Mouse (Mus musculus): Measurements from ENCODE around the gene Prcd.
A peak's percentile ranks its signal among the peaks of the same experiment; 100 is the strongest.
"Not testable (repeated sequence)": the region's sequence is repeated elsewhere in the genome, so short reads cannot be mapped to it uniquely, and the experiment has no call there.

Prcd gene

GRCm38 (mm10) chr11:116653234-116653633 is at the start of gene Prcd:
TSS of gene Prcd (plus strand) at chr11:116653534.
- DNase-seq: no peak

DNA sequence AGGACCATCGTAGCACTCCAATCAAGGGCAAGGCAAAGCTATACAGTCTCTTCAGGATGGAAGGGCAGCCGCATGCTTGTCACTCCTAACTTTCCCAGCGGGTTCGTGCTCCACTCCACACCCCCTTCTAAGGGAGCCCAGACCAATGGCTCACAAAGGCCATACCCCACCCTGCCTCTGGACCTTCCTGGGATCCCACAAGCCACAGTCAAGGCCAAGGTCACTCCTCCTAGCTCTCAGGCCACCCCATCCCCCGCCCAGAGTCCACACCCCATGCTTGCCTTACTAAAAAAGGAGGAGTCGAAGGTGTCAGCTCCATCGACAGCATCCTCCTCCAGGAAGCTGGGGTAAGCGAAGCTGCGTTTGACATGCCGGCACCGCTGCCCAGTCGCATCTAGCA is 49.2 kb upstream of the Prcd start:
- DNase-seq: no peak

- no peak for DNase-seq
These were observed 45.6 kb upstream of the Prcd start for GRCm38 (mm10) chr11:116607717-116608116.

GRCm38 (mm10) chr11:116609965-116610630 is 43.2 kb upstream of the Prcd start:
- DNase-seq: no peak

GRCm38 (mm10) chr11:116611168-116611567 is 42.2 kb upstream of the Prcd start:
- DNase-seq: not testable (repeated sequence)

GRCm38 (mm10) chr11:116611883-116612282 is 41.5 kb upstream of the Prcd start:
- DNase-seq: no peak

DNA sequence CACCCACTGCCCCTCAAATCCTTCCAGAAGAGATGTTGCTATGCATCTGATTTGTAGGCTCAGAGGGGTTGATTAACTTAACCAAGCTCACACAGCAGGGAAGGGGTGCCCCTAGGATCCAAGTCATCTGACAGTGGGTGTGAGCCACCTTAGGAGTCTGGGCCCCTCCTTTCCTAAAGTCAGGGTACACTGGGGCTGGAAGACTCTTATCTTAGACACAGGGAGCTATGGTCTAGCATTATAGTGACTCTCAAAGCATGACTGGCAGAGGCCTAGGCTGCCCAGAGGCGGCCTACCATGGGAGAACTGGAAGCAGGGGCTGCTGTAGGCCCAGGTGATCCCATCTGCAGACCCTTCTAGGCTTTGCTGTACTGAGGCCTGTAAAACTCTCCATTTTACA is 40.8 kb upstream of the Prcd start:
- no peak for DNase-seq

- DNase-seq: no peak
These were observed 40.1 kb upstream of the Prcd start for GRCm38 (mm10) chr11:116613234-116613633.

- DNase-seq: peak; percentile 69 to 80
These were observed 37.4 kb upstream of the Prcd start for GRCm38 (mm10) chr11:116615735-116616437.

GRCm38 (mm10) chr11:116616438-116617118 is 36.8 kb upstream of the Prcd start:
- DNase-seq: no peak

DNA sequence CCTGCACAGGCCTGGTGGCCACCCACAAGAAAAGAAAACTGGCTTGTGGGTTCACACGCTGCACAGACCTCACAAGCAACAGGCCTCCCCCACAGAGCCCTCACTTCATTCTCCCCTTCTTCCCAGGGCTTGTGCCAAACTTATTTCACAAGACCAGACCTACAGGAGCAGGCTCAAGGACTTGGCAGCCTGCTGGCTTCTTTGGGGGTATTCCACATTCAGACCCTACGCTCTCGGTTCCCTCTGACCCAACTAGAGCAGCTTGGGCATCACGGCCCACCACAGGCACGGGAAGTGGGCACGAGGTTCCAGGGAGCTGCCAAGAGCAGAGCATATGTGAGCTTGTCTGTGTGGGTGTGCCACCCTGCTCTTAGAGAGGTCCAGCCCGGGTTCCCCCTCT is 35.7 kb upstream of the Prcd start:
- no peak for DNase-seq

GRCm38 (mm10) chr11:116618666-116619065 is 34.7 kb upstream of the Prcd start:
- DNase-seq: no peak

- peak; percentile 82 to 87 for DNase-seq
These were observed 34.2 kb upstream of the Prcd start for GRCm38 (mm10) chr11:116619156-116619555.

- peak in 1 of 2 experiments; percentile 15 for DNase-seq
These were observed 33.8 kb upstream of the Prcd start for GRCm38 (mm10) chr11:116619561-116619960.

DNA sequence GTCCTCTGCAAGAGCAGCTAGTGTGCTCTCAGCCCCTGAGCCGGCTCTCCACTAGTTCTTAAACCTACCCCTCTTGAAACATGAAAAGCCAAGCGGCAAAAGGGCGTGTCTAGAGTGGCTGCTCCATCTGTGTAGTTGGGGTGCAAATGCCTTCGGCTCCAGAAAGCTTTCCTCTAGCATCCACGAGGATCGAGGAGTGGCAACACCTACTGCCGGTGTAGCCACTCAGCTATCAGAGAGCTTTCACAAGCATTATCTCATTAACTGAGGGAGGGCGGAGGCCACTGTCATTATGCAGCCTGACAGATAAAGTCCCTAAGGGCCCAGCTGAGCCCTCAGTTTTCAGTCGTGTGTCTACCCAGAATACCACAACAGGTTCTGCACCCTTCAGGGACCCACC is 33.3 kb upstream of the Prcd start:
- no peak for DNase-seq

DNA sequence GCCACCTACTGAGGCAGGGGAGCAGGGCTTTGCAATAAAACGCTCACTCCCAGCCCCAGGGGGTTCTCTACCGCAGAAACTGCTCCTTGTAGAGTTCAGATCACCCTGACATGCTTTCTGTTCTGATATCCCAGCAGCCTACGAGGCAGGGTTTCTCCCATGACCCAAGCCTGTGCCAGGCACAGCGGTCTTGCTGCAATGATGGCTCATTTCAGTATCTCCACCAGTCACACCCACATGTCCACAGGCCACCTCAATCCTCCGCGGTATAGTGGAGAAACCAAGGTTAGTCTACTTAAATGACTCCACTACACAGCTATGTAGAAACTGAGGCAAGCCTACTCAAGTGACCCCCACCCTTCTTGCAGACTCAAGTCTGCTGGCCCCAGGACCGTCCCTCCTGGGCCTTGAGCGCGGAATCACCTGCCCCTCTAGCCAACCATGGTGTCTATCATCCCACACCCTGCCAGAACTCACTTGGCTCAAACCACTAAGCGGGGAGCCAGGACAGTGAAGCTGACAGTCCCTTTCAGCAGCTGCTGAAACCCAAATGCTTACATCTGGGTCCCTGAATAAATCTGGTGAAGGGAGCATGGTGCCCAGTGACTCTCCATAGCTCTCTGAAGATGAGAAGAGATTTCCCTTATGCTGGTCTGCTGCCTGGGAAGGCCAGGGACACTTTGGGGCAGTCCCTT is 32.6 kb upstream of the Prcd start:
- no peak for DNase-seq

GRCm38 (mm10) chr11:116621258-116621704 is 32.1 kb upstream of the Prcd start:
- peak; percentile 82 to 95 for DNase-seq

DNA sequence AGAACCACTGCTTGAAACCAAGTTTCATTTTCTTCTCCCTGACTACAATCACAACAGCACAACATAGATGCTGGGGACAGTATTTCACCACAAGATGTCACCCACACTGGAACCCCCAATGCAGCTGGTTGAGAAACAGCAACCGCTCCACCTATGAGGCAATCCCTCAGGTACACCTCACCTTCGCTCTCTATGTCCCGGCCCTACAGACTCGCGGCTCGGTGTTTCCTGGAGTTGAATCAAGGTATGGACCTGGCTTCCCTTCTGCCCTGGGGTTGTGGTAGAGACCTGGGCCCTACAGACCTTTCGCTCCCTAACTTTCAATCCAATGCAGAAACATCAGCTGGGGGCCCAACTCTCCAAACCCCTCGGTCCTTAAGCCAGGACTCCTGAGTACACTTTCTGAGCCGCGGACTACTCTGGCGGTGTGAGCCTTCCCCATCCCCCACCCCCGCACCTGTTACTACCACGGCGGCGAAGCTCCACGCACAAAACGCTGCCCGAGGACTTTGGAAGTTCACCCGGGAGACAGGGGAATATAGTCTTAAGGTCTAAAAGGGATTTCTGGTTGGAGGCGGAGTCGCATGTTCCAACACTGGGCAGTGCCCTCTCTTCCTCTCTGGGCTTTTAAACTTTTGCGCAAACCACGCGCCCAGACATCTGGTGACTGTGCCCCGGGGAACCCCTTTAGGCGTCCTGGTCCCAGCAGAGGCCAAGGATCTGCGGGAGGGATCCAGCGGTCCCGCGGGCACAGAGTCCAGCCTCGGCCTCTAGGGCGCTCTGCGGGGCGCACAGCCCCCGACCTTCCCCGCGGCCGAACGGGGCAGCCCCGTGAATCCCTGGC is 29.8 kb upstream of the Prcd start:
- peak; percentile 45 to 74 for DNase-seq

DNA sequence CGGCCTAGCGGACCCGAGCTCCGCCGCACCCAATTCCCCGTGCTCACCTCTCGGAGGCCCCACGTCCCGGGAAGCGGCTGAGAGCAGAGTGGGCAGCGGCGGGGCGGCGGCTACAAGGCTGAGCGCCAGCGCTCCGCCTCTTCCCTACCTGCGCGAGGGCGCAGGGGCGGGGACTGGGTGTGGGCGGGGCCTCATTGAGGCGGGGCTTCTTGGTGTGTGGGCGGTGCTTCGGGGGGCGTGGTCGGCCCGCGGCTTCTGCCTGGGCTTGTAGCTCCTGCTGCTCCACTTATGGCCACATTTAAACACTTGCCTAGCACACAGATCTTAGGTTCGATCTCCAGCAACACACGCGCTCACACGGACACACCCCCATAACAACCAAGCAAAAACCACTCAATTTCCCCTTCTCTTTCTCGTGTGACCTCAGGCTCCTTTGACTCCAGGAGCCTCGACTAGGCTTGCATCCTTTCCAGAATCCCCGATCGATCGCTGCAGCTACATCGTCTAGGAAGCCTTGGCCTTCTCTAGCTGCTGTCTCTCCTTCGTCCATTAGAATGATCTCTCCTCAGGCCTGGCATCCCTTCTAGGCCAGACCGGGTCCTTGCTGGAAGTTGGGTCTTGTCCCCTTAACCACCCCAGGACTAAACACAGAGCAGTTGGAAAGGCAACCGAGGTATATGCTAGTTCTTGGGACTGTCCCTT is 29.1 kb upstream of the Prcd start:
- DNase-seq: peak; percentile 88 to 90

DNA sequence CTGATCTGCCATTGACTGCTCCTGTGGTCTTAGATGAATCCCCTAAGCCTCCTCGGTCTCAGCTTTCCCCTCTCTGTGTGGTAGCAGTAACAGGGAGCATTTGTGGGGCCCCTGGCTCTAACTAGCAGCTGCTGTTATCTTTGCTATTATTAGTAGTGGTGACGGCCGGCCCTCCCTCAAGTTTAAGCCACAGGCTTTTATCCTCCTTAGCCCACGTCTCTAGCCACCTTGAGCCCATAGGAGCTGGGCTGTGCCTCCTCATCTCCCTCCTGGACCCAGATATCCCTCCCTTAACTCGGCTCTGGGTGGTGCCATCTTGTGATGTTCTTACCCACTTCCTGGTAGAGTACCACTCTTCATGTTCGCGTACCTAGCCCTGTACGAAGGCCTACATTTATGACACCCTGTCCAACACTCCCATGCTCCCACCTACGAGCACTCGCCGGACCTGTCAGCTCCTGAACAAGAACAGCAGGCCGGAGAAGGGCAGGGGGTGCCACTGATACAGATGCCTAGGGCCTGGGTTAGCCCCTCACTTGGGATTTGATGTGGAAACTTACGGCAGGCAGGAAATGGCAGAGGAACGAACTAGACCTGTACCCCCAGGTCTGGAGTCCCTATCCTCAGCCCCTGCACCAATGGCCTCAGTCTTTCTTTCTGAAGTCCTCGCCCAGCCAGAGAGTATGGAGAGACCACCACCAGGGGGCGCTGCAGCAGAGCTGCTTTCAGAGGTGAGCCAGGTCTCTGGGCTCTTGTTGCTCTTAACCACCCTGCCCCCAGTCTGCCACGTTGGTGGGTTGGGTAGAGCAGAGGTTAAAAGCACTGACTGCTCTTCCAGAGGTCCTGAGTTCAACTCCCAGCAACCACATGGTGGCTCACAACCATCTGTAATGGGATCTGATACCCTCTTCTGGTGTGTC is 28.0 kb upstream of the Prcd start:
- DNase-seq: peak; percentile 70 to 73

All from kidney, postnatal 25 days (tissue).